Mouse (Mus musculus): ENCODE data around the gene Fam189a1.

Fam189a1 gene

GRCm38 (mm10) chr7:64819683-64820082 lies 336.7 kb downstream of the Fam189a1 start:
- DNase-seq (ENCODE audit: low read depth), result no peak

- DNase-seq (ENCODE audit: low read depth), result no peak
These were observed 347.5 kb downstream of the Fam189a1 start for GRCm38 (mm10) chr7:64808876-64809275.

GRCm38 (mm10) chr7:64805100-64805499 lies 351.3 kb downstream of the Fam189a1 start:
- no peak for DNase-seq (ENCODE audit: low read depth)

GRCm38 (mm10) chr7:64795554-64795953 lies 360.8 kb downstream of the Fam189a1 start:
- DNase-seq (ENCODE audit: low read depth), result no peak

- DNase-seq (ENCODE audit: low read depth), result no peak
These were observed 364.3 kb downstream of the Fam189a1 start for GRCm38 (mm10) chr7:64792031-64792430.

- no peak for DNase-seq (ENCODE audit: low read depth)
These were observed 365.2 kb downstream of the Fam189a1 start for GRCm38 (mm10) chr7:64791145-64791544.

GRCm38 (mm10) chr7:64785040-64785439 lies 371.3 kb downstream of the Fam189a1 start:
- no peak for DNase-seq (ENCODE audit: low read depth)

GRCm38 (mm10) chr7:64779501-64779900 lies 376.9 kb downstream of the Fam189a1 start:
- no peak for DNase-seq (ENCODE audit: low read depth)

GRCm38 (mm10) chr7:64776708-64777489 lies 379.5 kb downstream of the Fam189a1 start:
- no peak for DNase-seq (ENCODE audit: low read depth)

- no peak for DNase-seq (ENCODE audit: low read depth)
These were observed 382.9 kb downstream of the Fam189a1 start for GRCm38 (mm10) chr7:64773465-64773864.

- DNase-seq (ENCODE audit: low read depth), result no peak
These were observed 385.5 kb downstream of the Fam189a1 start for GRCm38 (mm10) chr7:64770779-64771390.

GRCm38 (mm10) chr7:64769768-64770167 lies 386.6 kb downstream of the Fam189a1 start:
- no peak for DNase-seq (ENCODE audit: low read depth)

- DNase-seq (ENCODE audit: low read depth), result no peak
These were observed 390.8 kb downstream of the Fam189a1 start for GRCm38 (mm10) chr7:64765595-64765994.

- no peak for DNase-seq (ENCODE audit: low read depth)
These were observed 401.2 kb downstream of the Fam189a1 start for GRCm38 (mm10) chr7:64755141-64755540.

GRCm38 (mm10) chr7:64754161-64754560 lies 402.2 kb downstream of the Fam189a1 start:
- no peak for DNase-seq (ENCODE audit: low read depth)

GRCm38 (mm10) chr7:64753678-64754077 lies 402.7 kb downstream of the Fam189a1 start:
- no peak for DNase-seq (ENCODE audit: low read depth)

- no peak for DNase-seq (ENCODE audit: low read depth)
These were observed 404.2 kb downstream of the Fam189a1 start for GRCm38 (mm10) chr7:64752133-64752532.

GRCm38 (mm10) chr7:64751465-64751864 lies 404.9 kb downstream of the Fam189a1 start:
- DNase-seq (ENCODE audit: low read depth), result peak; percentile 13

GRCm38 (mm10) chr7:64743610-64744009 lies 412.8 kb downstream of the Fam189a1 start:
- DNase-seq (ENCODE audit: low read depth), result no peak

GRCm38 (mm10) chr7:64741333-64742307 lies 414.8 kb downstream of the Fam189a1 start:
- DNase-seq (ENCODE audit: low read depth), result peak; percentile 12

GRCm38 (mm10) chr7:64739131-64739530 lies 417.2 kb downstream of the Fam189a1 start:
- DNase-seq (ENCODE audit: low read depth), result no peak

- DNase-seq (ENCODE audit: low read depth), result no peak
These were observed 426.6 kb downstream of the Fam189a1 start for GRCm38 (mm10) chr7:64729785-64730184.
